Mouse (Mus musculus): ENCODE measurements around the gene Hsph1.

GRCm38 (mm10) chr5:149607083-149607720 lies 29.0 kb downstream of the Hsph1 start:
- TF ChIP-seq CTCF (IDR thresholded peaks at IDR 0.05; ENCODE audit: low read depth) = no peak
- TF ChIP-seq EP300 (IDR thresholded peaks at IDR 0.05; ENCODE audit: low read depth) = no peak

All from liver, embryonic 14.5 days (tissue).